ENCODE assay signal across 9 mouse cellular contexts in genomic region chr6:32271463-32271862, GRCm38 (mm10).
DNase-seq lines count a peak whose midpoint lies in the region; ATAC-seq and TF ChIP-seq lines count a peak whose summit lies in the region.
"Had no signal": no experiment of that assay in that cellular context is flagged by ENCODE, and none has a peak within 500 bp of the region (broad histone marks: within the 10 kb centered on the region; RNA-seq: fewer than 3 reads in every experiment).

No protein-coding gene starts in this region.

- H3K27me3 ChIP-seq in kidney, adult 2 months (replicated peaks; ENCODE audit: control insufficient read depth, insufficient read depth, low read length): no peaks in the 10 kb centered on the region
- H3K27me3 ChIP-seq in forebrain, postnatal 0 days (ENCODE audit: insufficient read depth, low read length): no peaks in the 10 kb centered on the region

- WGBS in kidney, adult 2 months: 85% methylated on average over 4 of the region's 4 CpGs
- WGBS in forebrain, postnatal 0 days: 31% methylated on average over 4 of the region's 4 CpGs

- H3K27ac ChIP-seq in kidney, adult 2 months (ENCODE audit: insufficient read depth, low read depth, low read length): no peak overlapping the region
- H3K27ac ChIP-seq in forebrain, postnatal 0 days (ENCODE audit: low read depth, low read length): no peak overlapping the region

- H3K9ac ChIP-seq in forebrain, postnatal 0 days: no peak overlapping the region

- TF ChIP-seq CTCF in kidney, adult 2 months (conservative IDR thresholded peaks at IDR 0.05; ENCODE audit: insufficient read depth, insufficient read length, low read depth, low read length): no peak
- no peak for TF ChIP-seq CTCF in forebrain, postnatal 0 days (IDR thresholded peaks at IDR 0.05; ENCODE audit: low read depth)

- H3K4me1 ChIP-seq in kidney, adult 2 months (ENCODE audit: control insufficient read depth, insufficient read depth, low read length): no peaks in the 10 kb centered on the region
- no peaks in the 10 kb centered on the region; the same call in 1 of the 2 replicates for H3K4me1 ChIP-seq in forebrain, postnatal 0 days (ENCODE audit: insufficient read depth)

- peak; percentile 69 for ATAC-seq in forebrain, postnatal 0 days
- no peak for ATAC-seq in activated CD4-positive, CD25-positive, alpha-beta regulatory T cell, adult 4 months

- intact Hi-C loops in left cerebral cortex, postnatal 25 days (cut with DNase I): no loop called here

- H3K36me3 ChIP-seq in kidney, adult 2 months (ENCODE audit: control insufficient read depth, insufficient read depth, low read length): no peaks in the 10 kb centered on the region
- H3K36me3 ChIP-seq in forebrain, postnatal 0 days (ENCODE audit: insufficient read depth): no peaks in the 10 kb centered on the region

- TF ChIP-seq POLR2A in kidney, adult 2 months (IDR thresholded peaks at IDR 0.05; ENCODE audit: low read depth, low read length): no peak

- no peak overlapping the region for H3K4me2 ChIP-seq in forebrain, postnatal 0 days (ENCODE audit: low read depth)

- no peak overlapping the region for H3K4me3 ChIP-seq in kidney, adult 2 months (ENCODE audit: insufficient read depth, low read depth, low read length)
- H3K4me3 ChIP-seq in forebrain, postnatal 0 days (ENCODE audit: low read depth, low read length): no peak overlapping the region
- H3K4me3 ChIP-seq: myocyte had no signal

- H3K9me3 ChIP-seq in forebrain, postnatal 0 days (ENCODE audit: low read length): no peaks in the 10 kb centered on the region

- peak; percentile 14 for DNase-seq in kidney, adult 2 months
- DNase-seq in kidney, adult 11 months: no peak
- DNase-seq in brain, adult 2 months (ENCODE audit: low read depth, low spot score): peak; percentile 78
- DNase-seq in forebrain, postnatal 0 days: peak; percentile 50
- DNase-seq in left cerebral cortex, postnatal 25 days (ENCODE audit: low spot score in 2 of 2): peak; percentile 41 to 66
- no peak for DNase-seq in thymus, postnatal 36 days
- DNase-seq in thymus, adult 18-20 months: no peak

Comparison
In these comparisons a context has a peak if more than half of its experiments do, and no peak if none do; other contexts are left out.
1. DNase-seq: peak in kidney, adult 2 months (single experiment), brain, adult 2 months (single experiment), forebrain, postnatal 0 days (single experiment) and left cerebral cortex, postnatal 25 days (2 of 2); none in kidney, adult 11 months (single experiment), thymus, postnatal 36 days (0 of 2) and thymus, adult 18-20 months (0 of 2).